Mouse (Mus musculus) ES-E14 (cell line): Measurements from ENCODE around the gene Cx3cr1. TPM values are rescaled to one million over a fixed set of nuclear protein-coding genes. Genes with fewer than 3 reads are reported as not detected.

Source experiments
- DNase-seq: peaks from one replicate; pipeline ENCODE4 v3.0.0-alpha.2; 2013; ENCODE audit warnings: low read depth, low spot score
- H3K27ac ChIP-seq: 2 replicates; pipeline ENCODE4 v1.5.1; 2012; ENCODE audit warnings: low read depth, mild to moderate bottlenecking, low read length, moderate library complexity, mixed read lengths; ENCODE audit not compliant: poor library complexity, insufficient read depth, severe bottlenecking
- H3K36me3 ChIP-seq: 2 replicates; pipeline ENCODE4 v1.6.1; 2012; ENCODE audit warnings: mild to moderate bottlenecking, low read length, moderate library complexity, mixed read lengths; ENCODE audit not compliant: control insufficient read depth, poor library complexity, insufficient read depth, severe bottlenecking
- H3K4me1 ChIP-seq, 2 experiments: fragments of 150-350 bp in 1 of 2; sonication (generic) in 1 of 2; 2 replicates each; pipeline ENCODE4 v1.6.1; 2012; ENCODE audit warnings: low read length in 2 of 2, mild to moderate bottlenecking in 1 of 2, mixed read lengths in 1 of 2; ENCODE audit not compliant: control insufficient read depth in 2 of 2, insufficient read depth in 2 of 2, poor library complexity in 1 of 2
- H3K4me3 ChIP-seq, 2 experiments: fragments of 150-350 bp in 1 of 2; sonication (generic) in 1 of 2; 2 replicates each; pipeline ENCODE4 v1.5.1; 2012; ENCODE audit warnings: low read length in 2 of 2, low read depth in 1 of 2, mild to moderate bottlenecking in 1 of 2, mixed read lengths in 1 of 2; ENCODE audit not compliant: insufficient read depth in 1 of 2, poor library complexity in 1 of 2, severe bottlenecking in 1 of 2
- H3K9ac ChIP-seq: 2 replicates; pipeline ENCODE4 v1.6.1; 2012; ENCODE audit warnings: low read depth, mild to moderate bottlenecking, low read length, mixed read lengths; ENCODE audit not compliant: poor library complexity, insufficient read depth, severe bottlenecking
- H3K9me3 ChIP-seq: fragments of 150-350 bp; sonication (generic); 2 replicates; pipeline ENCODE4 v1.6.1; 2012; ENCODE audit warnings: low read depth, mild to moderate bottlenecking, low read length; ENCODE audit not compliant: control insufficient read depth, insufficient read depth
- CHD2 ChIP-seq: IDR thresholded peaks from 2 replicates; pipeline ENCODE4 v1.6.1; 2014; ENCODE audit warnings: mild to moderate bottlenecking, low read depth, low read length, inconsistent platforms
- HCFC1 ChIP-seq: IDR thresholded peaks from 2 replicates; pipeline ENCODE4 v1.6.1; 2012; ENCODE audit warnings: low read length, inconsistent platforms, borderline replicate concordance; ENCODE audit not compliant: insufficient read depth
- MAFK ChIP-seq: IDR thresholded peaks from 2 replicates; pipeline ENCODE4 v1.6.1; 2014; ENCODE audit warnings: mild to moderate bottlenecking, low read depth, low read length, inconsistent platforms; ENCODE audit not compliant: insufficient read depth
- ZC3H11A ChIP-seq: IDR thresholded peaks from 2 replicates; pipeline ENCODE4 v1.6.1; 2012; ENCODE audit warnings: low read depth, mild to moderate bottlenecking, inconsistent platforms, low read length, borderline replicate concordance
- ZNF384 ChIP-seq: IDR thresholded peaks from 2 replicates; pipeline ENCODE4 v1.6.1; 2012; ENCODE audit warnings: low read depth, low read length, inconsistent platforms
- in situ Hi-C, 2 experiments: fragments of 600-800 bp; cut with MboI; formaldehyde crosslinking; loops; one replicate each; pipeline ENCODE4 v1.15.1; 2025; ENCODE audit warnings: low sequenced_read_pairs in 2 of 2, inconsistent platforms in 1 of 2; ENCODE audit not compliant: unreplicated experiment in 2 of 2
- total RNA-seq: library from RNA; depleted of rRNA; stranded (reverse); fragments of 300-350 nt; gene quantifications from 2 replicates; pipeline ENCODE4 v1.2.3, GENCODE M21; 2012

The Cx3cr1 gene
- total RNA-seq, 1 experiment = 0.09 TPM

GRCm38 (mm10) chr9:119973869-119974520, 95.7 kb downstream of the Cx3cr1 start:
- peak overlapping the region; percentile 67 to 70 for H3K4me3 ChIP-seq
- H3K27ac ChIP-seq = no peak overlapping the region
- in situ Hi-C loops = no loop called here
- DNase-seq = peak; percentile 81
- H3K36me3 ChIP-seq = peaks cover 42% of the 10 kb centered on the region
- peak overlapping the region; percentile 68 for H3K9ac ChIP-seq
- H3K9me3 ChIP-seq = no peaks in the 10 kb centered on the region
- peaks cover under 1 to 30% of the 10 kb centered on the region in 2 experiments for H3K4me1 ChIP-seq
- TF ChIP-seq HCFC1 = no peak
- TF ChIP-seq ZNF384 = no peak
- TF ChIP-seq CHD2 = no peak
- TF ChIP-seq ZC3H11A = no peak
- no peak for TF ChIP-seq MAFK

DNA sequence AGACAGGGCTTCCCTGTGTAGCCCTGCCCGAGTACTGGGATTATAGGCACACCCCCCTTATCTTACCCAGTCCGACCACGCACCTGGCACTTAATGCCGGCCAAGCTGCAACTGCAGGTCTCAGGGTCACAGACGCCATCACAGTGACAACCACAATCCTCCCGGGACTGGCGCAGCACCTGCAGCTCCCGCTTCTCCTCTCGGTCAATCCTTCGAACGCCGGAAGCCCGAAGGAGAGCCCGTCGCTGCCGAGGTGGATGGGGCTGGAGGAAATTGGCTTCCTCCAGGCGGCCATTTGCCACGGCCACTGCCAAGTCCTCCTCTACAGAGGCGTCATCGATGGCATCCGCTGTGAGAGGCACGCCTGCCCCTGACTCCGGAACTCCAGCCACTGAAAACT, 96.4 kb downstream of the Cx3cr1 start:
- DNase-seq = no peak
- TF ChIP-seq HCFC1 = no peak
- no peak for TF ChIP-seq MAFK
- TF ChIP-seq ZC3H11A = no peak
- no peak for TF ChIP-seq CHD2
- TF ChIP-seq ZNF384 = no peak
- H3K9me3 ChIP-seq = no peaks in the 10 kb centered on the region
- no peak overlapping the region for H3K27ac ChIP-seq
- peak overlapping the region; percentile 9; the same call in 1 of the 2 replicates for H3K9ac ChIP-seq
- H3K36me3 ChIP-seq = peaks cover 42% of the 10 kb centered on the region
- no peak overlapping the region for H3K4me3 ChIP-seq
- H3K4me1 ChIP-seq = peaks cover 0 to 23% of the 10 kb centered on the region in 2 experiments
- in situ Hi-C loops = no loop called here

DNA sequence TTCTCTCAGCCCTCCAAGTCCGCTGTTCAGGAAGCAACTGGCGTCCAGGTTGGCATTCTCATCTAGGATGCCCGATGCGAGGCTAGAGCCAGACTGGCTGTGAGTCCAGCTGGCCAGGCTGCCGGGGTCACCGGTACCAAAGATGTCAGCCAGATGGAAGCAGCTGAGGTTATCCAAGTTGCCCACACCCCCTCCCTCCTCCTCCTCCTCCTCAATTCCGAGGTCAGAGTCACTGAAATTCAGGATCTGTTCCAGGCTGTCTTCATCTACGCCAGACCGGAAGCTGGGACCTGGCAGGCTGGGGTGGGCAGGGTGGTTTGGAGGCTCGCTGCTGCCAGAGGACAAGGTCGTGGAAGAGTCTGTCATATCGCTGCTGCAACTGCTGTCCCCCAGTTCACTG, 97.1 kb downstream of the Cx3cr1 start:
- Histone ChIP-seq H3K9ac (no peak overlapping the region), H3K27ac (no peak overlapping the region), H3K4me3 (no peak overlapping the region), H3K36me3 (peaks cover 42% of the 10 kb centered on the region), H3K9me3 (no peaks in the 10 kb centered on the region), H3K4me1 (peaks cover 0 to 19% of the 10 kb centered on the region in 2 experiments)
- DNase-seq = no peak
- TF ChIP-seq ZNF384 (no peak), ZC3H11A (no peak), CHD2 (no peak), MAFK (no peak)
- in situ Hi-C loops = no loop called here

- Histone ChIP-seq H3K9me3 (no peaks in the 10 kb centered on the region), H3K4me3 (no peak overlapping the region), H3K9ac (no peak overlapping the region), H3K36me3 (peaks cover 42% of the 10 kb centered on the region), H3K4me1 (peaks cover 0 to 15% of the 10 kb centered on the region in 2 experiments; a peak in 3 of 4 replicates), H3K27ac (no peak overlapping the region)
- TF ChIP-seq MAFK (no peak), HCFC1 (no peak), ZNF384 (no peak), ZC3H11A (no peak), CHD2 (no peak)
- in situ Hi-C loops = no loop called here
- no peak for DNase-seq
These were observed 97.5 kb downstream of the Cx3cr1 start for GRCm38 (mm10) chr9:119972166-119972565.
